Mouse (Mus musculus) megakaryocyte, embryonic 14.5 days (primary cell): ENCODE results near the gene Smox.

Source experiments
- FLI1 ChIP-seq: IDR thresholded peaks from 2 replicates; pipeline ENCODE4 v1.6.1; 2012; ENCODE audit warnings: low read length, inconsistent platforms, mixed read lengths
- GATA1 ChIP-seq: IDR thresholded peaks from 3 replicates; pipeline ENCODE4 v1.6.1; 2012; ENCODE audit warnings: mixed read lengths, low read length, inconsistent platforms, borderline replicate concordance

GRCm38 (mm10) chr2:131545386-131546307 lies 54.4 kb downstream of the Smox start:
- TF ChIP-seq GATA1 (no peak), FLI1 (no peak)
